8 mouse cellular contexts compared by ENCODE assay signal in the genomic region with DNA sequence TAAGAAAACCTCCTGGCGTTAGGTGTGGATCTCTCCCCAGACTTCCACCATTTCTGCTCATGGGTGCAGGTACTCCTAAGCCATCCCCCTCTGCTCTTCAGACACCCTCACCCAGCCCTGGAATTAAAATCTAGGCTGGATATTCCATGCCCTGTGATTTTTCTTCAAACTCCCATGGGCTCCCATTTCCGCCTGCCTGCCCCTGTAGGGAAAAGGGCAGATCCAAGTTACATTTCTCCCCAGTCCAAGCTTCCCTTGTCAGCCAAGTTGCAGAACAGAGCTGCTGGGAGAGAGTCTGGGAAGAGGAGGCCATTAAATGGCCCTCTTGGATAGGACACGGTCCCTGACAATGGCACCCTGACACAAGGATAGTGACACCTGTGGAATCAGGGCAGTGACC. TPM values are rescaled to one million over a fixed set of nuclear protein-coding genes. Genes with fewer than 3 reads are reported as not detected.
A peak's percentile ranks its signal among the peaks of the same experiment; 100 is the strongest.
DNase-seq lines count a peak whose midpoint lies in the region; ATAC-seq and TF ChIP-seq lines count a peak whose summit lies in the region.

No protein-coding gene starts in this region.

- 29% methylated on average over 3 of the region's 3 CpGs for WGBS in forebrain, embryonic 11.5 days
- WGBS in hindbrain, postnatal 0 days = 36% methylated on average over 3 of the region's 3 CpGs
- 32% methylated on average over 3 of the region's 3 CpGs for WGBS in midbrain, embryonic 12.5 days

- peak overlapping the region; percentile 96 for H3K4me2 ChIP-seq in forebrain, embryonic 11.5 days (ENCODE audit: low read depth, low read length, severe bottlenecking)
- peak overlapping the region; percentile 91 for H3K4me2 ChIP-seq in hindbrain, postnatal 0 days (ENCODE audit: low read depth, low read length)
- H3K4me2 ChIP-seq in midbrain, embryonic 12.5 days (replicated peaks) = peak overlapping the region; percentile 87

- no peak for ATAC-seq in forebrain, embryonic 11.5 days (replicated peaks; ENCODE audit: low FRiP score)
- no peak for ATAC-seq in hindbrain, postnatal 0 days
- no peak for ATAC-seq in midbrain, embryonic 12.5 days (ENCODE audit: low FRiP score, low read depth)
- no peak for ATAC-seq in inflammation-experienced regulatory T-cells, adult 6 months

- no peaks in the 10 kb centered on the region for H3K27me3 ChIP-seq in forebrain, embryonic 11.5 days (ENCODE audit: control insufficient read depth, insufficient read depth, low read length)
- no peaks in the 10 kb centered on the region for H3K27me3 ChIP-seq in hindbrain, postnatal 0 days (ENCODE audit: insufficient read depth, low read length)
- 0 out of 2 replicates have a peak, but pooled peaks cover 6% of the 10 kb centered on the region for H3K27me3 ChIP-seq in midbrain, embryonic 12.5 days

- H3K9ac ChIP-seq in forebrain, embryonic 11.5 days (ENCODE audit: low read length) = peak overlapping the region; percentile 16
- peak overlapping the region; percentile 78; the same call in 1 of the 2 replicates for H3K9ac ChIP-seq in hindbrain, postnatal 0 days (replicated peaks; ENCODE audit: low read length)
- H3K9ac ChIP-seq in midbrain, embryonic 12.5 days (replicated peaks) = peak overlapping the region; percentile 79

- DNase-seq in heart, adult 11 months = peak; percentile 96
- DNase-seq in heart, postnatal 25 days (ENCODE audit: low spot score) = no peak
- DNase-seq in forebrain, embryonic 11.5 days (ENCODE audit: low spot score) = no peak
- DNase-seq in hindbrain, postnatal 0 days (ENCODE audit: low spot score) = no peak
- DNase-seq in spleen, postnatal 14 days (ENCODE audit: low spot score in 2 of 2) = no peak
- DNase-seq in spleen, adult 18-20 months = no peak

- no peak overlapping the region for H3K4me3 ChIP-seq in forebrain, embryonic 11.5 days (ENCODE audit: low read depth, low read length)
- H3K4me3 ChIP-seq in hindbrain, postnatal 0 days (ENCODE audit: low read length) = peak overlapping the region; percentile 81
- peak overlapping the region; percentile 66 for H3K4me3 ChIP-seq in midbrain, embryonic 12.5 days

- TF ChIP-seq CTCF in hindbrain, postnatal 0 days (IDR thresholded peaks at IDR 0.05; ENCODE audit: low read depth) = no peak

- H3K27ac ChIP-seq in forebrain, embryonic 11.5 days (ENCODE audit: low read depth, low read length) = no peak overlapping the region
- H3K27ac ChIP-seq in hindbrain, postnatal 0 days = peak overlapping the region; percentile 90; the same call in 1 of the 2 replicates
- peak overlapping the region; percentile 86 for H3K27ac ChIP-seq in midbrain, embryonic 12.5 days (replicated peaks)

- intact Hi-C loops in heart, postnatal 25 days (cut with DNase I) = no loop called here

- H3K9me3 ChIP-seq in forebrain, embryonic 11.5 days (ENCODE audit: control insufficient read depth, low read length) = no peaks in the 10 kb centered on the region
- H3K9me3 ChIP-seq in hindbrain, postnatal 0 days (ENCODE audit: low read length) = no peaks in the 10 kb centered on the region
- H3K9me3 ChIP-seq in midbrain, embryonic 12.5 days = no peaks in the 10 kb centered on the region

- peaks cover 5% of the 10 kb centered on the region; the same call in 1 of the 2 replicates for H3K4me1 ChIP-seq in forebrain, embryonic 11.5 days (replicated peaks; ENCODE audit: control insufficient read depth, insufficient read depth, low read length)
- peaks cover 5% of the 10 kb centered on the region for H3K4me1 ChIP-seq in hindbrain, postnatal 0 days (ENCODE audit: insufficient read depth, low read length)
- H3K4me1 ChIP-seq in midbrain, embryonic 12.5 days = peaks cover 16% of the 10 kb centered on the region

- no peaks in the 10 kb centered on the region for H3K36me3 ChIP-seq in forebrain, embryonic 11.5 days (ENCODE audit: control insufficient read depth, insufficient read depth, low read length)
- H3K36me3 ChIP-seq in hindbrain, postnatal 0 days (ENCODE audit: insufficient read depth, low read length) = peaks cover 7% of the 10 kb centered on the region
- peaks cover 13% of the 10 kb centered on the region for H3K36me3 ChIP-seq in midbrain, embryonic 12.5 days

RNA-seq across cellular contexts. Expression of gene Zfp467, which starts 0.6 kb away (rescaled TPM):
- 10 to 100 TPM; 11.7 to 12.4 TPM for total RNA-seq in heart, postnatal 25 days (2021)
- 17.5 and 19.6 TPM in 2 replicates for polyA plus RNA-seq in forebrain, embryonic 11.5 days (2014; fragmentation: Nextera tagmentation; extraction: Ambion mirVana)
- 27.5 and 61.1 TPM in 2 replicates for total RNA-seq in hindbrain, postnatal 0 days (2014; rRNA removed)
- polyA plus RNA-seq in hindbrain, postnatal 0 days (2015; fragmentation: Nextera tagmentation; extraction: Ambion mirVana) = 39.1 and 39.4 TPM in 2 replicates
- polyA plus RNA-seq in midbrain, embryonic 12.5 days (2016; fragmentation: Nextera tagmentation; extraction: Ambion mirVana) = 19.9 and 22.9 TPM in 2 replicates
- 10 to 100 TPM in 1 of 3 experiments, 1 to 10 TPM in 2; 4.5 to 10.4 (median 8.2) TPM for polyA plus RNA-seq in inflammation-experienced regulatory T-cells, adult 6 months (2017; shearing (Covaris generic))

RNA-seq across cellular contexts. Expression of gene Sspo, which starts 1.8 kb away (rescaled TPM):
- under 1 TPM; 0.14 to 0.55 TPM for total RNA-seq in heart, postnatal 25 days (2021)
- polyA plus RNA-seq in forebrain, embryonic 11.5 days (2014; fragmentation: Nextera tagmentation; extraction: Ambion mirVana) = 0.05 and 0.29 TPM in 2 replicates
- total RNA-seq in hindbrain, postnatal 0 days (2014; rRNA removed) = 0.73 and 0.86 TPM in 2 replicates
- polyA plus RNA-seq in hindbrain, postnatal 0 days (2015; fragmentation: Nextera tagmentation; extraction: Ambion mirVana) = 0.10 and 0.38 TPM in 2 replicates
- 0.10 and 0.22 TPM in 2 replicates for polyA plus RNA-seq in midbrain, embryonic 12.5 days (2016; fragmentation: Nextera tagmentation; extraction: Ambion mirVana)
- polyA plus RNA-seq in inflammation-experienced regulatory T-cells, adult 6 months (2017; shearing (Covaris generic)) = 1 to 10 TPM in 1 of 3 experiments, under 1 TPM in 2; 0.54 to 1.2 (median 0.97) TPM

RNA-seq across cellular contexts. Expression of gene Krba1, which starts 50.9 kb away (rescaled TPM):
- 10 to 100 TPM; 19.2 to 20.2 TPM for total RNA-seq in heart, postnatal 25 days (2021)
- 23.5 and 23.8 TPM in 2 replicates for polyA plus RNA-seq in forebrain, embryonic 11.5 days (2014; fragmentation: Nextera tagmentation; extraction: Ambion mirVana)
- total RNA-seq in hindbrain, postnatal 0 days (2014; rRNA removed) = 38.4 and 49.8 TPM in 2 replicates
- polyA plus RNA-seq in hindbrain, postnatal 0 days (2015; fragmentation: Nextera tagmentation; extraction: Ambion mirVana) = 19.1 and 20.5 TPM in 2 replicates
- polyA plus RNA-seq in midbrain, embryonic 12.5 days (2016; fragmentation: Nextera tagmentation; extraction: Ambion mirVana) = 26.4 and 27.8 TPM in 2 replicates
- 10 to 100 TPM in 2 of 3 experiments, 1 to 10 TPM in 1; 9.2 to 19.7 (median 12.2) TPM for polyA plus RNA-seq in inflammation-experienced regulatory T-cells, adult 6 months (2017; shearing (Covaris generic))

Comparison
In these comparisons a context has a peak if more than half of its experiments do, and no peak if none do; other contexts are left out.
1. H3K9ac ChIP-seq: peak in every context shown above with its lines; median percentile 79 in midbrain, embryonic 12.5 days; 78 in hindbrain, postnatal 0 days; 16 in forebrain, embryonic 11.5 days.